8 mouse cellular contexts compared by ENCODE assay signal in genomic region chr12:117035243-117035642, GRCm38 (mm10).
DNase-seq lines count a peak whose midpoint lies in the region; ATAC-seq lines count a peak whose summit lies in the region.

No protein-coding gene starts in this region.

- 0% methylated on average over 2 of the region's 2 CpGs for WGBS in forebrain, embryonic 11.5 days
- WGBS in hindbrain, embryonic 16.5 days, result 3% methylated on average over 2 of the region's 2 CpGs

- H3K4me2 ChIP-seq in forebrain, embryonic 11.5 days (ENCODE audit: low read depth, low read length, severe bottlenecking), result no peak overlapping the region
- H3K4me2 ChIP-seq in hindbrain, embryonic 16.5 days (ENCODE audit: low read length), result no peak overlapping the region

- peaks cover 5% of the 10 kb centered on the region; the same call in 1 of the 2 replicates for H3K4me1 ChIP-seq in forebrain, embryonic 11.5 days (replicated peaks; ENCODE audit: control insufficient read depth, insufficient read depth, low read length)
- H3K4me1 ChIP-seq in hindbrain, embryonic 16.5 days (ENCODE audit: control insufficient read depth, insufficient read depth, low read depth, low read length), result no peaks in the 10 kb centered on the region

- no peaks in the 10 kb centered on the region for H3K9me3 ChIP-seq in forebrain, embryonic 11.5 days (ENCODE audit: control insufficient read depth, low read length)
- no peaks in the 10 kb centered on the region for H3K9me3 ChIP-seq in hindbrain, embryonic 16.5 days (ENCODE audit: control insufficient read depth, low read length)

- H3K9ac ChIP-seq in forebrain, embryonic 11.5 days (ENCODE audit: low read length), result no peak overlapping the region
- no peak overlapping the region for H3K9ac ChIP-seq in hindbrain, embryonic 16.5 days (ENCODE audit: low read depth, low read length)

- ATAC-seq in forebrain, embryonic 11.5 days (replicated peaks; ENCODE audit: low FRiP score), result peak; percentile 72
- peak; percentile 53; the same call in 1 of the 2 replicates for ATAC-seq in hindbrain, embryonic 16.5 days

- no peaks in the 10 kb centered on the region for H3K36me3 ChIP-seq in forebrain, embryonic 11.5 days (ENCODE audit: control insufficient read depth, insufficient read depth, low read length)
- H3K36me3 ChIP-seq in hindbrain, embryonic 16.5 days (ENCODE audit: control insufficient read depth, insufficient read depth, low read length), result no peaks in the 10 kb centered on the region

- no peak overlapping the region for H3K4me3 ChIP-seq in forebrain, embryonic 11.5 days (ENCODE audit: low read depth, low read length)
- no peak overlapping the region for H3K4me3 ChIP-seq in hindbrain, embryonic 16.5 days (ENCODE audit: low read length)

- DNase-seq in MN1 (ENCODE audit: low spot score) (peak; percentile 53), adipocyte (ENCODE audit: low spot score) (no peak)
- DNase-seq in brain, adult 2 months (ENCODE audit: low read depth, low spot score), result peak; percentile 82
- peak; percentile 81 for DNase-seq in forebrain, embryonic 11.5 days (ENCODE audit: low spot score)
- DNase-seq in layer of hippocampus, postnatal 14 days (ENCODE audit: low spot score in 2 of 2), result peak; percentile 62 to 80
- DNase-seq in lung, postnatal 36 days, result peak; percentile 80
- peak; percentile 83 for DNase-seq in retina, postnatal 1 day

- H3K27ac ChIP-seq in forebrain, embryonic 11.5 days (ENCODE audit: low read depth, low read length), result no peak overlapping the region
- no peak overlapping the region for H3K27ac ChIP-seq in hindbrain, embryonic 16.5 days (ENCODE audit: low read depth, low read length)

- H3K27me3 ChIP-seq in forebrain, embryonic 11.5 days (ENCODE audit: control insufficient read depth, insufficient read depth, low read length), result no peaks in the 10 kb centered on the region
- no peaks in the 10 kb centered on the region; the same call in 1 of the 2 replicates for H3K27me3 ChIP-seq in hindbrain, embryonic 16.5 days (replicated peaks; ENCODE audit: control insufficient read depth, insufficient read depth, low read length)
